Mouse (Mus musculus): ENCODE data around the gene Glyctk.
"Not testable (repeated sequence)": the region's sequence is repeated elsewhere in the genome, so short reads cannot be mapped to it uniquely, and the experiment has no call there.

Glyctk gene

GRCm38 (mm10) chr9:106176769-106177168, 18.8 kb upstream of the Glyctk start:
- DNase-seq (ENCODE audit: low spot score): no peak

GRCm38 (mm10) chr9:106175552-106176200, 17.7 kb upstream of the Glyctk start:
- no peak for DNase-seq (ENCODE audit: low spot score)

GRCm38 (mm10) chr9:106173363-106173762, 15.4 kb upstream of the Glyctk start:
- no peak for DNase-seq (ENCODE audit: low spot score)

- no peak for DNase-seq (ENCODE audit: low spot score)
Observed at GRCm38 (mm10) chr9:106172527-106172926, 14.6 kb upstream of the Glyctk start.

DNA sequence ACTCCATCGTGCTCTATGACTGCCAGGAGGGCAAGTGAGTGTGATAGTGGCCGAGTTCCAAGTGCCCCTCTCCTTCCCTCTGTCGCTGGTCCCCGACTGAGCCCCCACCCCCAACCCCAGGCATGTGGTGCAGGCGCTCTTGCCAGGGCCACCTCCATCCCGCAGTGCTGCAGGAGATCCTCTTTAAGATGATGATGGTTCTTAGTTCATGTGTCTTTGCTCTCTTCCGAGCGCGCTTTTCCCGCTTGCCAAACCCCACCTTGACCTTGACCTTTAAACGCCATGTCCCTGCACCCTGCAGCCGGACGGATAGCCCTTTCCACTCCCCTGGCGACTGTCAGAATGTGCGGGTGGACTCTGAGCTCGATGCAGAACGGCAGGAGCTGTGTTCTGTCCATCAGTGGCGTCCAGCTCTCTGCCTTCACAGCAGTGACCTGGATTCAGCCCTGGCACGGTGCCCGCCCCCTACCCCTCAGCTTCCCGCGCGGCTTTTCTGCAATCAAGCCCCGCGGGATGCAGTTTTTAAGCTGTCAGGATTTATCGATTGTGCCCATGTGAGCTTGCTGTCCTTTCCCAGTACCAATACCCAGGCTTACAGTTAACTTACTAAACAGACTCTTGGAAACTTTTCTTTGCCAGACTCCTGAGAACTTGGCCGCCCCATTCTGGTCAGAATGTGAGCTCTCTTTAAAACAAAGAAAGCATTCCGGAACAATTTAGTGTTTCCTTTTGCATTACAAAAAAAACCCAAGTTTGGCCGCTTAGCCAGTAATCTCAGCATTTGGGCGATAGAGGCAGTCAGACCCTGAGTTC, 13.6 kb upstream of the Glyctk start:
- DNase-seq (ENCODE audit: low spot score): peak; percentile 46

GRCm38 (mm10) chr9:106170556-106171345, 12.8 kb upstream of the Glyctk start, which contains the start of gene Wdr82:
Gene Wdr82 (plus strand): TSS chr9:106170928.
- peak; percentile 77 for DNase-seq (ENCODE audit: low spot score)

GRCm38 (mm10) chr9:106169917-106170316, 12.0 kb upstream of the Glyctk start:
- no peak for DNase-seq (ENCODE audit: low spot score)

GRCm38 (mm10) chr9:106169006-106169405, 11.1 kb upstream of the Glyctk start:
- DNase-seq (ENCODE audit: low spot score): not testable (repeated sequence)

DNA sequence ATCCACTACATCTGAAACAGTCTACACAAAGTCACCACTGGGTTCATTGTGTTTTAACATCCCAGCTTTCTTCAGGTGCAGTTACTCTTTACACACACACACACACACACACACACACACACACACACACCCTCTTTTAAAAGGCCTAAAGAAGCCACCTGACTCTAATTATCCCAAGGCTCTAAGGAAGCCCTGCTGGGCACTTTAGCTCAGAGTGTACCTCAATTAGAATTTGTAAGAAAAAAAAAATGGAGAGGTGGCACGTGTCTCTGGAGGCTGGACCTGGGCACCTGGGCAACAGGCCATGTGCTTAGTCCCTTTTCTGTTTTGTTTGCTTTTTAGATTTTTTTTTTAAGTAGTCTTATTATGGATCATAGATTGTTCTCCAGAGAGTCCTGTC, 9.8 kb upstream of the Glyctk start:
- no peak for DNase-seq (ENCODE audit: low spot score)

- no peak for DNase-seq (ENCODE audit: low spot score)
Observed at GRCm38 (mm10) chr9:106167241-106167640, 9.3 kb upstream of the Glyctk start.

DNA sequence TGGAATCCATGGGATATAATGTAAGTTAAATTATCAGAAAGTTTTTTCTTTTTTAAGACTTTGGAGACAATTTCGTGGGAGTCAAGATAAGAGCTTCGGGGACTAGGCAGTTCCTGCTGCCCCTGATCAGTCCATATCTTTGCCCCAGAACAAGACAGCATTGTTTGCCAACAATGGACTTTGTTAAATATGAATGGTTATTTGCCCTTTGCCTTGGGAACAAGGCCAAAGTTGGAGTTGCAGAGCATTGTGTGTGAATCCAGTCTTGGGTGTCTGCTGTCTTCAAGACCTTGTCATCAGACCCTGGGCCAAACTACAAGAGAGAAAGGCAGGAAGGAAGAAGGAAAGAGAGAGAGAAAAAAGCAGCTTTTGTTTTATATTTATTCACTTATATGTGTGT, 8.8 kb upstream of the Glyctk start:
- no peak for DNase-seq (ENCODE audit: low spot score)

- no peak for DNase-seq (ENCODE audit: low spot score)
Observed at GRCm38 (mm10) chr9:106160426-106160825, 2.5 kb upstream of the Glyctk start.

GRCm38 (mm10) chr9:106159784-106160301, 1.9 kb upstream of the Glyctk start:
- peak; percentile 89 for DNase-seq (ENCODE audit: low spot score)

- no peak for DNase-seq (ENCODE audit: low spot score)
Observed at GRCm38 (mm10) chr9:106159237-106159636, 1.3 kb upstream of the Glyctk start.

GRCm38 (mm10) chr9:106157623-106157925, 364 bp downstream of the Glyctk start:
- DNase-seq (ENCODE audit: low spot score): no peak

GRCm38 (mm10) chr9:106156921-106157622, 866 bp downstream of the Glyctk start:
- no peak for DNase-seq (ENCODE audit: low spot score)

GRCm38 (mm10) chr9:106156419-106156818, 1.5 kb downstream of the Glyctk start:
- DNase-seq (ENCODE audit: low spot score): no peak

DNA sequence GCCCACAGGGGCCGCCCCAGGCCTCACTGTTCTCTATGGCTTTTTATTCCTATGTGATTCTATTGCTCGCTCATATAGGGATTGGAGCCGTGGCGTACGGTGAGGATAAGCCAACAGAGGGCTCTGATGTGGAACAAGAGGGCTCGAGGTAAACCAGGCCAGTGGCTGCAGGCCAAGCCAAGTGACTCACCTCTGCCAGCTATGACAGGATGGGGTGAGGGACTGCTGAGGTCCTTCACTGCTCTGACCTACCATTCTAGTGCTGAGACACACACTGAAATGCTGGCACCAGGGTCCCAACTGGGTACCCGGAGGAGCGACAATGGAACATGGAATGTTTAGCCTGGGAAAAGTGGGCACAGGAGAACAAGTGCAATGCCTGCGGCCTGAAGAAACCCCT, 3.8 kb downstream of the Glyctk start:
- no peak for DNase-seq (ENCODE audit: low spot score)

DNA sequence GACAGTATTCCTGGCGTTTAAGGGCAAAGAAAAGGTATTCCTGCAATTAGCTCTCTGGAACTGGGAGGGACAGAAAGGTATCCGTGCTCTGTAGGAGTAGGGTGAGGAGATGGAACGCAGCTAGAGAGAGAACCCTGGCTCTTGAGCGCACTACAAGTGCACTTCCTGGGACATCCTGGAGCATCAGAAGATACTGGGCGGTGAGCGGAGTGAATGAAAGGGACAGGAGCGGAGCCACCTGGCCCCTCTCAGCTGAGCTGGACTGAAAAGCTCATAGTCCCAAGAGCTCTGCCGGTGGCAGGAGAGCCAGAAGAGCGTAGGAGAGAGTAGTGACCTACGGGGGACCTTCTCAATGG, 8.6 kb downstream of the Glyctk start:
- DNase-seq (ENCODE audit: low spot score): no peak

DNA sequence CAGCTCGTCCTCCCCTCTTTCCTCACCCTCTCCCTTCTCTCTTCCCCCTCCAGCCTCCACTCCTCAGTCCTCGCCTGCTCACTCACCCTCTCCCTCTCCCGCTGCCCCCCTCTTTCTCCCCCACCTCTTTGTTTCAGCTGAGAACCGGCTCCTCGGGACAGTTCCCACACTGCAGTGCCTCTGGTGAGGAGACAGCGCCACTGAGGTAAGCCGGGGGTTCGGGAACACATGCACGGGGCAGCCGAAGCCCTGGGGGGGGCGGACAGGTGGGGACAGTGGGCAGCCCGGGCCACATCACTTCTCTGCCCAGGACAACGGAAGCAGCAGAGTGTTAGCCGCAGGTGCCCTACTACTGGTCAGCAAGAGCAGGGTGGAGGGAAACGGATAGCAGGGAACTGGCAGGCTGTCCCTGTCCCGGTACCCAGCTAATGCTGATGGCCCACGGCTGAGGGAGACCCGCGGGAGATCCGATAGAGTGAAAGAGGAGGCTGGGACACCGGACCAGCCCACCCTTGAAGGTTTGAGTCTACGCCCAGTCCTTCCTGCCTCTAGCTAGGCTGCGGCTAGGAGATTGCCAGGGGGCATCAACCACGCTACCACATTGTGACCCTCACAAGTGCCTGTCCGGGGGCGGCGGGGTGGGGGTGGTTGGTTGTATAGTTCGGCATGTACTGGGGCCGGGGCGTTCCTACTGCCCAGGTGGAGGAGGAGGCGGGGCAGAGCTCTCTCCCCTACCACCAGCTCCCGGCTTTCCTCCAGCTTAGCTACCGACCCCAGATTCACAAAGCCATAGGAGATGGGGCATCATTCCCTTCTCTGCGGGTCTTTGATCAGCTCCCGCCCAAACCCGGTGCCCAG, 9.2 kb downstream of the Glyctk start:
- no peak for DNase-seq (ENCODE audit: low spot score)

DNA sequence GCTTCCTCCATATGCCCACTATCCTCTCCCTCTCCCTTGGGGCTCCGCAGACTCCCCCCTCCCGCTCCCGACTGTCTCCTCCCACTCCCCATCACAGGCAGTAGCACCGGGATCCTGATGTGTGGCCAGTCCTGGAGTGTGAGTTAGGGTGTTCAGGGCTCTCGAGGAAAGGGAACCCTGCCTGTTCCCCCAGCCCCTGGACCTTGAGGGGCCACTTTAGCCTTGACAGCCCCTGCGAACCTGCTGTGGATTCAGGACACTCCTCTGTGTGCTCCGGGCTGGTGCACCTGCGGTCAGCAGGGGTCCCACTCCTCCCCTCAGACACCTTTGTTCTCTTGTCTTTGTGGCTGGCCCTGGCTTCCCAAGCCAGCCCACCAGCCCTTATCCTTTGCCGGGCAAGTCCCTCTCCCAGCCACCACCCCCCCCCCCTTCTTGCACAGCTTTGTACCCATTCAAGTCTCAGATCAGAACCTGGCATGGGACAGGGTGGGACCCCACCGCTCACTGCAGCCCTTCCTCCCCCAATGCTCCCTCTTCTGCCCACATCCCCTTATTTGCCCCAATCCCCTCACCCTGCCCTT, 10.0 kb downstream of the Glyctk start:
- no peak for DNase-seq (ENCODE audit: low spot score)

Measured in left cerebral cortex, adult 11 months (tissue).